Mouse (Mus musculus): Measurements from ENCODE around the gene Slc22a13. TPM values are rescaled to one million over a fixed set of nuclear protein-coding genes. Genes with fewer than 3 reads are reported as not detected.

Slc22a13 gene
- polyA plus RNA-seq, 1 experiment from 2014 or later: not detected

Other genes starting within 250 kb of the Slc22a13 start
- 7.5 and 8.8 TPM in 2 replicates for gene Vill, start 156.3 kb downstream of the Slc22a13 start, polyA plus RNA-seq (2014; fragmentation: Nextera tagmentation; extraction: Ambion mirVana)
- gene Plcd1, start 115.6 kb downstream of the Slc22a13 start, polyA plus RNA-seq (2014; fragmentation: Nextera tagmentation; extraction: Ambion mirVana): 27.7 and 28.8 TPM in 2 replicates
- gene Dlec1, start 106.6 kb downstream of the Slc22a13 start, polyA plus RNA-seq (2014; fragmentation: Nextera tagmentation; extraction: Ambion mirVana): 1.4 and 2.1 TPM in 2 replicates
- 1.4 and 1.7 TPM in 2 replicates for gene Acaa1b, start 52.0 kb downstream of the Slc22a13 start, polyA plus RNA-seq (2014; fragmentation: Nextera tagmentation; extraction: Ambion mirVana)
- gene Gm47289, start 49.9 kb downstream of the Slc22a13 start, polyA plus RNA-seq (2014; fragmentation: Nextera tagmentation; extraction: Ambion mirVana): not detected in 2 replicates
- gene Oxsr1, start 113.3 kb upstream of the Slc22a13 start, polyA plus RNA-seq (2014; fragmentation: Nextera tagmentation; extraction: Ambion mirVana): 15.6 and 17.1 TPM in 2 replicates
- gene Acaa1a, start 130.6 kb upstream of the Slc22a13 start, polyA plus RNA-seq (2014; fragmentation: Nextera tagmentation; extraction: Ambion mirVana): 55.2 and 62.6 TPM in 2 replicates
- 5.7 and 7.4 TPM in 2 replicates for gene Myd88, start 132.3 kb upstream of the Slc22a13 start, polyA plus RNA-seq (2014; fragmentation: Nextera tagmentation; extraction: Ambion mirVana)
- gene Xylb, start 148.3 kb upstream of the Slc22a13 start, polyA plus RNA-seq (2014; fragmentation: Nextera tagmentation; extraction: Ambion mirVana): 4.6 and 5.4 TPM in 2 replicates
- gene Slc22a14, start 156.5 kb upstream of the Slc22a13 start, polyA plus RNA-seq (2014; fragmentation: Nextera tagmentation; extraction: Ambion mirVana): not detected in 2 replicates
- 75.9 and 83.3 TPM in 2 replicates for gene Acvr2b, start 193.0 kb upstream of the Slc22a13 start, polyA plus RNA-seq (2014; fragmentation: Nextera tagmentation; extraction: Ambion mirVana)
- gene Exog, start 235.8 kb upstream of the Slc22a13 start, polyA plus RNA-seq (2014; fragmentation: Nextera tagmentation; extraction: Ambion mirVana): 46.2 and 47.3 TPM in 2 replicates